Mouse (Mus musculus) urinary bladder, postnatal 25 days (tissue): ENCODE results near the gene Gm4869.
"Not testable (repeated sequence)": the region's sequence is repeated elsewhere in the genome, so short reads cannot be mapped to it uniquely, and the experiment has no call there.

Source experiments
- DNase-seq: peaks from one replicate; pipeline ENCODE4 v3.0.0; 2022; ENCODE audit warnings: low spot score

The Gm4869 gene

DNA sequence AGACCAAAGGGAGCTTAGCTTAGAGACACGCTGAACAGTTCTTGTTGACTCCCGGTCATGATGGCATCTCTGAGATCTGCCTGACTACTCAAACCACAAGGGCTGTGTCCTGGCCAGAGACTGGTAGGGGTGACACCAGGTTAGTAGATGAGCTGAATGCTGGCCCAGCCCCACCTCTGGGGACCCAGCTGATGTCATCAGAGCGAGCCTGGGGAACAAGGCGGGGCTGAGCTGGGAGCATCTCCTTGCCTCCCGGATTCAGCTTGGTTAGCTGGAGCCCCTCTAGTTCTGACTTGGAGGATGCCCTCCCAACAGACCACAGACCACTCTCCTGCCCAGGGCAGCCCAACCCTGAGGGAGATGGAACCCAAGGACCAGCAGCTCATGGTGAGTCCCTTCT is at the start of gene Gm4869:
TSS of gene Gm4869 (plus strand) at position 301 of the 400 bp plus-strand sequence.
- no peak for DNase-seq

DNA sequence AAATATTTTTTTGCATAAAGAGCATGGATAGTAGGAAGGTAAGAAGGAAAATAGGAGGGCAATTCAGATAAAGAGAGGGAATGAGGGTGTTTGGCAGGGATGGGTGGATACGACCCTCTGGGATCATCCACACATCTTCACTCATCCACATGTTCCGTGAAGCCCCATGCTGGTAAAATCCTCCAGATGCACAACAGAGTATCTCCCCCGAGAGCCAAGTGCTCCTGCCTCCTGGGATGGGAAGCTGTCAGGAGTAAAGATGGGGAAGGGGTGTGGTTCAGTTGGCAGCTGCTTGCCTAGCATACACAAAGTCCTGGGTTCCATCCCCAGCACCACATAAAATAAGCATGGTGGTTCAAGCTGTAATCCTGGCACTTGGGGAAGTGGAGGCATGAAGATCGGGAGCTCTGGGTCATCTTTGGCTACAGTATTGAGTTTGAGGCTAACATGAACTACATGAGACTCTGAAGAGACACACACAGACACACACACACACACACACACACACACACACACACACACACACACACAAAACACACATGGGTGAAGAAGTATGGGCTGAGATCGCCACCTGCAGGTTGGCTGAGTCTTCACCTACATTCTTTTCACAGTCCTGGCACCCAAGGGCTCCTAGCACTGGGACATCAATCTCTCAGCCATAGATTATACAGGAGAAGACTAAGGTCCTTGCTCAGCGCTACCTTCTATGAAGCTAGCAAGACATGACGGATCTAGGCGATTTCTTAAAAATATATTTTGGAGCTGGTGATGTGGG is 49.1 kb upstream of the Gm4869 start:
- DNase-seq, result peak; percentile 26

DNA sequence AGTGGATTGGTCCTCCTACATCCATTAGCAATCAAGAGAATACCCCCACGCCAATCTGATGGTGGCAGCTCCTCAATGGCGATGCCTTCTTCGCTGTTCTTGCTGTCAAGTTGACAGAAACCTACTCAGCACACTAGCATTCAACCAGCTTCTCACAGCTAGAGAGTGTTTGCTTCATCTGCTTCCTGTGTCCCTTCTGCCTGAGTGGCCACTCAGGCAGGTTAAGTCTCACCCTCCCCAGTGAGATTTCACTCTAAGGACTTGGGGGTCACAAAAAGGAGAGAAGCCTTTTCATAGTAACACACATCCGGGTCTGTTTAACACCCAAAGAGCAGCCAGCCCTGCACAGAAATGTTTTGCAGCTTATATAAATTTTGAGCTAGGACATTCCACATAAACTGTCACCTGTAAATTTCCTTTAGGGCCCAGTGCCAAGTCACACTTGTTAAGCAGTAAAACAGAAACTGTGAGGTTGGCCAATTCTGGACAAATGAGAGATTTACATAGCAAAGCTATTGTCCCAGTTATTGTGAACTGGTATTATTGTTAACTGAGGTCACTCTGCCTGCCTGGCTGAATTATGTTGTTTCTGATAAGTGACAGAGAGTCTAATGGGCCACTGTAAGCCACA is 42.7 kb upstream of the Gm4869 start:
- DNase-seq, result no peak

GRCm38 (mm10) chr5:140405126-140405525 is 40.3 kb upstream of the Gm4869 start:
- DNase-seq, result no peak

DNA sequence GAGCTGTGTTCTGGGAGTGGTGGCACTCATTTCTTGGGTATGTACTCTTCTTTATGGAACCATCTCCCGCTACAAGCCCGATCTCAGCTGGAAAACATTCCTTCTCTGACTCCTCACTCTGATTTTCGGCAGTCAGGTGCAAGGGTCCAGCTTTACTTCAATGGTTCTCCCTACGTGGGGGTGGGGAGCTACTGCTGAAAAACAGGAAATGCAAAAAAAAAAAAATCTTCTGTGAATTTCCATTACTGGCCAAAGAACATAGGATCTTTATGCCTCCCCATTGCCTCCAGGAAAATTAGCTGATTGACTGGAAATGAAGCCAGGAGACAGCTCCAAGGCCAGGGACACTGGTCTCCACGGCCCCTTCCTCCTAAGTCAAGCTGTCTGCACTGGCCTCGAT is 38.8 kb upstream of the Gm4869 start:
- no peak for DNase-seq

GRCm38 (mm10) chr5:140408801-140409200 is 36.6 kb upstream of the Gm4869 start:
- no peak for DNase-seq

GRCm38 (mm10) chr5:140411339-140411738 is 34.1 kb upstream of the Gm4869 start:
- DNase-seq, result peak; percentile 54

DNA sequence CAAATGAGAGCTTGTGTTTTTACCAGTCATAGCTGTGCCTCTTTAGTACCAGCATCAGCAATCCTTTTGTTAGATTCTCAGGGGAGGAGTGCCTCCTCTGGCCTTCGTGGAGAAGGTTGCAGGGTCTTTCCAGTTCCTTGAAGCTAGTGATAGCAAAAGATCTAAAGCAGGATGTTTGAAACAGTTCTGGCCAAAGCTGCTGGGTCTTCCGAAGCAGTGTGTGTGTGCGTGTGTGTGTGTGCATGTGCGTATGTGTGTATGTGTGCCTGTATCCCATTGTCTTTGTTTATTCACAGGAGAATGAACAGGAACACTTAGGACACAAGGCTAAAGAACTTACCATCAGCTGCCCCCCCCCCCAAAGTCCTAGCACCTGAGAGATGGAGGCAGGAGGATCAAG is 30.8 kb upstream of the Gm4869 start:
- DNase-seq, result no peak

DNA sequence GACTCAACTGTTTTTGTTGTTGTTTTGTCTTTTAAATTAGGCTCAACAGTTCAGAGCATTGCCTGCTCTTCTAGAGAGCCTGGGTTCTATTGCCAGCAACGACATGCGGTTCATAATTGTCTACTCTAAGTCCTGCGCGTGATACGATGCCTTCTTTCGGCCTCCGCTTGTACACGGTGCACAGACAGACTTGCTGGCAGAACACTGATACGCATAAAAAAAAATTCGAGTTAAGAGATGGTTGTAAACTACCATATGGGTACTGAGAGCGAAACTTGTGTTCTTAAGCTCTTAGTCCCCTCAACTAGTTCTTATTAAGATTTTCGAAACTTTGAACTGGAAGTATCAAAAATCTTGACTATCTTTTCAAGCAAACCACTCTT is 27.3 kb upstream of the Gm4869 start:
- DNase-seq, result no peak

- peak; percentile 80 for DNase-seq
Observed at GRCm38 (mm10) chr5:140418489-140419441, 26.7 kb upstream of the Gm4869 start, which contains the start of gene Eif3b. Gene Eif3b, plus strand, starts transcription at chr5:140419328.

GRCm38 (mm10) chr5:140419442-140420080 is 25.9 kb upstream of the Gm4869 start:
- no peak for DNase-seq

DNA sequence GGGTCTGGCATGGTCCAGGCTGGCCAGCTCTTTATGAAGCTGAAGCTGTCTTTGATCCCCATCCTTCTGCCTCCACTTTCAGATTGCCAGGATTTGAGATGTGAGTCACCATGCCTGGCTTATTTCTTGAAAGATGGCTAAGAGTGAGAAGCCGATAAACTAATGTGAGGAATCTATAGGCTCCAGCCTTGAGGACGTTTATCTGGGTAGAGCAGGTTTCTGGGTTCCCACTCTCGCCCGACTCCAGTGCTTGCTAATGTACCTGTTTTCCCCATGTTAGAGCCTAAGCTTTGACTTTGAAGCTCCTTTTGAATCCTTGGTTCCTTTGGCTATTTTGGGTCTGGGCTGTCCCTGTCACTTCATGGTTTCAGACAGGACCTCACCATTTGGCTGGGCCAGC is 24.8 kb upstream of the Gm4869 start:
- no peak for DNase-seq

GRCm38 (mm10) chr5:140425016-140425783 is 20.2 kb upstream of the Gm4869 start:
- no peak for DNase-seq

GRCm38 (mm10) chr5:140439117-140439516 is 6.3 kb upstream of the Gm4869 start:
- not testable (repeated sequence) for DNase-seq

GRCm38 (mm10) chr5:140441406-140441805 is 4.0 kb upstream of the Gm4869 start:
- no peak for DNase-seq

GRCm38 (mm10) chr5:140444012-140444411 is 1.4 kb upstream of the Gm4869 start:
- no peak for DNase-seq

GRCm38 (mm10) chr5:140446054-140446453 is 609 bp downstream of the Gm4869 start:
- DNase-seq, result no peak

- DNase-seq, result no peak
Observed at GRCm38 (mm10) chr5:140454488-140454887, 9.0 kb downstream of the Gm4869 start.

DNA sequence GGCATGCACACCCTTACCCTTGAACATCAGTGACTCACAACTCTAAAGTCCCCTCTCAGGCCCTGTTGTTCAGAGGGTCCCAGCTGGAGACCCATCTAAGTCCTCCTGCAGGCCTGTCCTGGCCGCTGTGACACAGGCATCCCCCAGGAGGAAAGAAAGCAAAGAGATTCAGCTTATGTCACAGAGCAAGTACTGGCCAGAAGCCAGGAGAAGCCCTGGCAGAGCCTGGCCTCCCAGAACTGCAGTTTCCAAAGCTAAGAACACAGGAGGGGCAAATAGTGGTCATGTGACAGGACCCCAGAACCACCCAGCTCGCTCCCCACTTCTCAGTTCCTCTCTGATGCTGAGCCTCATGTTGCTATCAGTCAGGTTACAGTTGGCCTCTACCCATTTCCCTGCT is 10.0 kb downstream of the Gm4869 start:
- no peak for DNase-seq

DNA sequence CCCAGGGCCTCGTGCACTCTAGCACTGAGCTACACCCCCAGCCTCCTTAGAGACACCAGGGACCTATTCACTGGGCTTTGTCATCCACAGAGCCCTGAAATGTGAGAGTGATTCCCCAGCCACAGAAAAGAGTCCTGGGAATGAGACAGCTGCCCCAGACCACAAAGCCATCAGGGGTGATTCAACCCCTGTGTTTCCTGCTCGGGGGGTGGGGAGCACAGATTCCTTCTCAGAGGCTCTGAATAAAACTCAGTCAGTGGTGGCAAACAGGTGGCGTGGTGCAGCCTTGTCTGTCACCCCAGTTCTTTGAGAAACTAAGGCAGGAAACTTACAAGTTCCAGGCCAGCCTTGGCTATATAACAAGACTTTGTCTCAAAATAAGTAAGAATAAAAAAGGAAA is 16.0 kb downstream of the Gm4869 start:
- DNase-seq, result no peak

GRCm38 (mm10) chr5:140463151-140463550 is 17.7 kb downstream of the Gm4869 start:
- DNase-seq, result not testable (repeated sequence)
